In genomic region chr4:9147732-9148131, GRCm38 (mm10) we compare ENCODE assay signal across 15 mouse cellular contexts.
A peak's percentile ranks its signal among the peaks of the same experiment; 100 is the strongest.
DNase-seq lines count a peak whose midpoint lies in the region; ATAC-seq lines count a peak whose summit lies in the region.
"Had no signal": no experiment of that assay in that cellular context is flagged by ENCODE, and none has a peak within 500 bp of the region (broad histone marks: within the 10 kb centered on the region; RNA-seq: fewer than 3 reads in every experiment).

No protein-coding gene starts in this region.

- H3K4me3 ChIP-seq in forebrain, embryonic 14.5 days (ENCODE audit: low read depth, low read length), result no peak overlapping the region
- H3K4me3 ChIP-seq in forebrain, embryonic 13.5 days, result no peak overlapping the region
- no peak overlapping the region for H3K4me3 ChIP-seq in limb, embryonic 13.5 days
- H3K4me3 ChIP-seq: forebrain, embryonic 12.5 days had no signal

- no peak overlapping the region for H3K9ac ChIP-seq in forebrain, embryonic 14.5 days (ENCODE audit: low read length)
- no peak overlapping the region for H3K9ac ChIP-seq in forebrain, embryonic 13.5 days
- H3K9ac ChIP-seq in limb, embryonic 13.5 days, result no peak overlapping the region
- H3K9ac ChIP-seq: forebrain, embryonic 12.5 days; liver, postnatal 0 days had no signal

- no peak overlapping the region for H3K4me2 ChIP-seq in forebrain, embryonic 14.5 days (ENCODE audit: low read length)
- no peak overlapping the region for H3K4me2 ChIP-seq in forebrain, embryonic 13.5 days
- peak overlapping the region; percentile 30; the same call in 1 of the 2 replicates for H3K4me2 ChIP-seq in limb, embryonic 13.5 days (replicated peaks)
- H3K4me2 ChIP-seq: forebrain, embryonic 12.5 days had no signal

- WGBS in forebrain, embryonic 14.5 days, result 50% methylated on average over 5 of the region's 5 CpGs
- 28% methylated on average over 5 of the region's 5 CpGs for WGBS in forebrain, embryonic 13.5 days
- 13% methylated on average over 5 of the region's 5 CpGs for WGBS in limb, embryonic 13.5 days

- DNase-seq in forebrain, embryonic 14.5 days (ENCODE audit: low spot score), result peak; percentile 37
- DNase-seq in testis, postnatal 10 days (ENCODE audit: low spot score), result peak; percentile 16
- DNase-seq in testis, postnatal 14 days (ENCODE audit: low spot score), result no peak
- DNase-seq in gastrocnemius, postnatal 10 days, result no peak
- no peak for DNase-seq in gastrocnemius, postnatal 14 days
- no peak for DNase-seq in thymus, postnatal 36 days
- DNase-seq: adrenal gland, postnatal 14 days; cerebellum, adult 11-12 months; kidney, postnatal 4 days; liver, postnatal 0 days; spleen, adult 18-20 months had no signal

- no peaks in the 10 kb centered on the region for H3K36me3 ChIP-seq in forebrain, embryonic 14.5 days (ENCODE audit: control insufficient read depth, insufficient read depth, low read length)
- no peaks in the 10 kb centered on the region for H3K36me3 ChIP-seq in forebrain, embryonic 13.5 days (ENCODE audit: poor library complexity, severe bottlenecking)
- no peaks in the 10 kb centered on the region for H3K36me3 ChIP-seq in limb, embryonic 13.5 days
- H3K36me3 ChIP-seq: forebrain, embryonic 12.5 days had no signal

- no peak for ATAC-seq in forebrain, embryonic 14.5 days
- no peak for ATAC-seq in forebrain, embryonic 13.5 days
- ATAC-seq in limb, embryonic 13.5 days (ENCODE audit: low FRiP score, low read depth), result peak; percentile 78
- ATAC-seq: intestine, postnatal 0 days; liver, postnatal 0 days had no signal

- H3K4me1 ChIP-seq in forebrain, embryonic 14.5 days (ENCODE audit: control insufficient read depth, insufficient read depth, low read length), result 0 out of 2 replicates have a peak, but pooled peaks cover 3% of the 10 kb centered on the region
- no peaks in the 10 kb centered on the region for H3K4me1 ChIP-seq in forebrain, embryonic 13.5 days
- peaks cover 10% of the 10 kb centered on the region for H3K4me1 ChIP-seq in limb, embryonic 13.5 days

- no peak overlapping the region for H3K27ac ChIP-seq in forebrain, embryonic 14.5 days (ENCODE audit: low read depth, low read length)
- no peak overlapping the region for H3K27ac ChIP-seq in forebrain, embryonic 13.5 days
- no peak overlapping the region for H3K27ac ChIP-seq in limb, embryonic 13.5 days
- H3K27ac ChIP-seq: forebrain, embryonic 12.5 days had no signal

- no peaks in the 10 kb centered on the region for H3K9me3 ChIP-seq in forebrain, embryonic 14.5 days (replicated peaks; ENCODE audit: control insufficient read depth, low read length)
- no peaks in the 10 kb centered on the region for H3K9me3 ChIP-seq in forebrain, embryonic 13.5 days (replicated peaks)
- H3K9me3 ChIP-seq in limb, embryonic 13.5 days, result peaks cover 4% of the 10 kb centered on the region; the same call in 1 of the 2 replicates
- H3K9me3 ChIP-seq: forebrain, embryonic 12.5 days had no signal

- H3K27me3 ChIP-seq in forebrain, embryonic 14.5 days (replicated peaks; ENCODE audit: control insufficient read depth, insufficient read depth, low read length), result no peaks in the 10 kb centered on the region
- H3K27me3 ChIP-seq in forebrain, embryonic 13.5 days, result no peaks in the 10 kb centered on the region
- no peaks in the 10 kb centered on the region for H3K27me3 ChIP-seq in limb, embryonic 13.5 days
- H3K27me3 ChIP-seq: forebrain, embryonic 12.5 days had no signal

- intact Hi-C loops in gastrocnemius, postnatal 14 days (cut with DNase I; ENCODE audit: low total_unique reads), result no loop called here

Comparison
In these comparisons a context has a peak if more than half of its experiments do, and no peak if none do; other contexts are left out.
1. DNase-seq: peak in forebrain, embryonic 14.5 days (single experiment) and testis, postnatal 10 days (single experiment); none in testis, postnatal 14 days (single experiment), gastrocnemius, postnatal 10 days (single experiment), gastrocnemius, postnatal 14 days (single experiment) and thymus, postnatal 36 days (0 of 2).